Mouse (Mus musculus) heart, embryonic 10.5 days (tissue): ENCODE data around the gene Ghsr. TPM values are rescaled to one million over a fixed set of nuclear protein-coding genes. Genes with fewer than 3 reads are reported as not detected.

Source experiments
- DNase-seq: peaks from one replicate; pipeline ENCODE4 v3.0.0-alpha.2; 2017; ENCODE audit warnings: low spot score
- H3K27ac ChIP-seq: fragments of 300-500 bp; sonication (generic); 2 replicates; pipeline ENCODE4 v1.5.1; 2016; ENCODE audit warnings: mild to moderate bottlenecking
- H3K27me3 ChIP-seq: fragments of 300-500 bp; sonication (generic); 2 replicates; pipeline ENCODE4 v1.6.1; 2016; ENCODE audit warnings: mild to moderate bottlenecking; ENCODE audit not compliant: poor library complexity, insufficient read depth, severe bottlenecking
- H3K36me3 ChIP-seq: fragments of 300-500 bp; sonication (generic); 2 replicates; pipeline ENCODE4 v1.6.1; 2016; ENCODE audit warnings: mild to moderate bottlenecking, moderate library complexity
- H3K4me1 ChIP-seq: fragments of 300-500 bp; sonication (generic); 2 replicates; pipeline ENCODE4 v1.6.1; 2016; ENCODE audit warnings: mild to moderate bottlenecking
- H3K4me3 ChIP-seq: fragments of 300-500 bp; sonication (generic); 2 replicates; pipeline ENCODE4 v1.5.1; 2016; ENCODE audit warnings: mild to moderate bottlenecking, moderate library complexity
- H3K9me3 ChIP-seq: fragments of 300-500 bp; sonication (generic); 2 replicates; pipeline ENCODE4 v1.6.1; 2016; ENCODE audit warnings: mild to moderate bottlenecking, moderate library complexity
- WGBS: fragments of 180-500 bp; shearing (Covaris S2); methylation state at CpG from one replicate; pipeline ENCODE4 v1.1.7; 2016; 5-methylcytosine and 5-hydroxymethylcytosine counted together
- polyA plus RNA-seq: library from polyadenylated mRNA; unstranded; fragments of >200 nt; fragmentation: Nextera tagmentation; extraction: Ambion mirVana; gene quantifications from 2 replicates; pipeline ENCODE4 v1.2.1, GENCODE M21; 2016

The Ghsr gene
- polyA plus RNA-seq, 1 experiment from 2014 or later: not detected

DNA sequence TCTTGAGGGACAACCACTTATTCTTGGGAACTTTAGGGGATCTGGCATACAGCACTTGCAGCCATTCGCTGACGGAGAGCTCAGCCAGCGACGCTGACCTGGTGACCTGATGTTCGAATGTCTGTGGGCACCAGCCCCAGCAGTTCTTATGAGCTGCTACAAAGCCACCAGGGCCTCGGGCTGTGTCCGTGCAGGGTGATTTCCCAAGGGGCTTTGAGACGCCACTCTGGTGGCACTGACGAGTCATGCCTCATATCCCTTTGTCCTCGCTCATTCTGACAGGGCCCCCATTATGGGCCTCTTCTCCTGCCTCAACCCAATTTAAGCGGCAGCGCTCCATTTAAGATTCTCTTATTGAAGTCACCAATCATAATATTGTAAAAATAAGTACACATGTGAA, 50.8 kb downstream of the Ghsr start:
- H3K36me3 ChIP-seq: peaks cover 67% of the 10 kb centered on the region
- no peaks in the 10 kb centered on the region for H3K27me3 ChIP-seq
- no peaks in the 10 kb centered on the region for H3K4me1 ChIP-seq
- no peak for DNase-seq
- no peaks in the 10 kb centered on the region for H3K9me3 ChIP-seq
- H3K4me3 ChIP-seq: no peak overlapping the region
- no peak overlapping the region for H3K27ac ChIP-seq
- 81% methylated on average over 12 of the region's 12 CpGs for WGBS

DNA sequence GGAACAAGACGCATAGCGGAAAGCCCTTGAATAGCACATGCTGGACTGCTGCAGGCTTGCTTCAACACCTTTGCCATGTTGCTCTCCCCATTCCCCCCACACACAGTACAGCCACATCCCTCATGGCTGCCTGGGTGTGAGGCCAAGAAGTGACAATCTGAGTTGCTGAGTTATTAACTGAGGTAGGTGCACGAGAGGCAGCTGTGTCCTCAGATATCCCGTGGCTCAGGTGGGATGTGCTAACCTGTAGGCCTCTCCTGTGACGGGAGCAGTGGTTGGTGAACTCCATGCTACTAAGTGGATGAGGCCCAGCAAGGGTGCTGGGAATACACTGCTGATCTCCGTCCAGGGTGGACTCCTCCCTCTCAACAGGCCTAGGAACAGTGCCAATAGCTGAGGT, 51.4 kb downstream of the Ghsr start:
- peaks cover 69% of the 10 kb centered on the region for H3K36me3 ChIP-seq
- no peak overlapping the region for H3K4me3 ChIP-seq
- DNase-seq: no peak
- no peaks in the 10 kb centered on the region for H3K9me3 ChIP-seq
- no peak overlapping the region for H3K27ac ChIP-seq
- no peaks in the 10 kb centered on the region for H3K4me1 ChIP-seq
- 85% methylated on average over 6 of the region's 6 CpGs for WGBS
- no peaks in the 10 kb centered on the region for H3K27me3 ChIP-seq

DNA sequence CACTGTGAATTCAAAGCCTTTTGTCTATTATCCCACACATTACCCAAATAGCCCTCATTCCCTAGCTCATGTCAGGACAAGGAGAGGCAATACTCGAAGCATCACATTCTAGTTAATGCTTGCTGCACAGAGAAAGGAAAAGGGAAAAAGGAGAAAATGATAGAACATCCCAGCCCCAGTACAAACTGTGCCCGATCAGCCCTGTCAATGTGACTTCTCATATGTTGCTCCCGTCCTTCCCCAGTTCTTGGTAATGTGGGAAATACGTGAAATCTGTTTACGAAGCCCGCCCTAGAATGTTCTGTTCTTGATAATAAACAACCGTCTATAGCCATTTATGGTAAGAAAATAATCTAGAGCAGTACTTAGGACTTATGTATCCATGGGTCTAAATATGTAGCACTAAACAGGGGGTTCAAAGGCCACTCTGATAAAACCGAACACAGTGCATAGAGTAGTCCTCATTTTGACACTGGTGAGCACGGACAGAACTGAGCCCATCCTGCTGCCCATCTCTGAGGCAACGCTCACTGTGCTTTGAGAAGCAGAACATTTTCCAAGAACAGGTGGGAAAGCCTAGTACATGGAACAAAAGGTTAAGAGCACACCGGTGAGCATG, 53.0 kb downstream of the Ghsr start:
- Histone ChIP-seq H3K27ac (no peak overlapping the region), H3K27me3 (no peaks in the 10 kb centered on the region), H3K36me3 (peaks cover 70% of the 10 kb centered on the region), H3K4me1 (no peaks in the 10 kb centered on the region), H3K4me3 (no peak overlapping the region), H3K9me3 (no peaks in the 10 kb centered on the region)
- DNase-seq: no peak
- whole genome bisulfite sequencing: 93% methylated on average over 11 of the region's 11 CpGs

DNA sequence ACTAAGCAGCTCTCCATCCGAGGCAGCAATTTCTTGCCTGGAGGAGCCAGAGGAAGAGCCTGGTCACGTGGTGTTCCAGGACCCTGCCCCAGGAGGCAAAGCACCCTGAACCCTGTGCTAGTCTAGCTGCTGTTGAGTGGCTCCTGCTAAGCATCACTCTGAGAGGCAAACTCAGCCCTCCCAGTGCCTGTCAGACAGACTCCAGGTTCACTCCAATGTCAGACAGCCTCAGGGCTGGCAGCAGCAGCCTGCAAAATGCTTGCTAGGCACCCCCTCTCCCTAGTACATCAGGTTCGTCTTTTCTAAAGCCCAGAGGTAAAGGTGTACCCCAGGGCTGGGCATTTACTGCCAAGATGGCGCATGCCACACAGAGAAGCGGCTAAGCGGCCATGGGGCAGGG, 56.3 kb downstream of the Ghsr start:
- DNase-seq: no peak
- Histone ChIP-seq H3K4me3 (no peak overlapping the region), H3K9me3 (no peaks in the 10 kb centered on the region), H3K4me1 (no peaks in the 10 kb centered on the region), H3K36me3 (peaks cover 78% of the 10 kb centered on the region), H3K27me3 (no peaks in the 10 kb centered on the region), H3K27ac (no peak overlapping the region)
- WGBS: 84% methylated on average over 6 of the region's 6 CpGs

Other genes with a start within 250 kb of the Ghsr start
- 59.6 and 66.6 TPM in 2 replicates for gene Ect2, start 217.5 kb upstream of the Ghsr start, polyA plus RNA-seq
- gene Nceh1, start 188.4 kb upstream of the Ghsr start, polyA plus RNA-seq: 6.9 and 9.9 TPM in 2 replicates
- gene Tnfsf10, start 54.3 kb upstream of the Ghsr start, polyA plus RNA-seq: not detected in 2 replicates